Mouse (Mus musculus) bone marrow, adult 2 months (tissue): ENCODE measurements around the gene Inpp5d.

ENCODE experiments used
- CTCF ChIP-seq: fragments of 200-500 bp; IDR thresholded peaks from 2 replicates; pipeline ENCODE4 v1.5.1; 2011; ENCODE audit warnings: low read length, control low read depth; ENCODE audit not compliant: control insufficient read depth, insufficient read depth
- POLR2A ChIP-seq: fragments of 200-500 bp; IDR thresholded peaks from 2 replicates; pipeline ENCODE4 v1.6.1; 2011; ENCODE audit warnings: low read depth, mild to moderate bottlenecking, control low read depth, low read length, borderline replicate concordance; ENCODE audit not compliant: control insufficient read depth

GRCm38 (mm10) chr1:87649219-87649805 lies 29.2 kb downstream of the Inpp5d start:
- TF ChIP-seq CTCF (no peak), POLR2A (no peak)
